Mouse (Mus musculus) cerebellum, postnatal 25 days (tissue): ENCODE results near the gene Sec1.

ENCODE experiments used
- DNase-seq, 2 experiments: peaks; one replicate each; pipeline ENCODE4 v3.0.0; 2021; ENCODE audit warnings: mixed read lengths in 2 of 2

The Sec1 gene

GRCm38 (mm10) chr7:45693921-45694591 is at the start of gene Sec1:
Gene Sec1 (minus strand): TSS chr7:45694402.
- DNase-seq, result peak in 1 of 2 experiments; percentile 20

- peak; percentile 44 to 69 for DNase-seq
Observed at GRCm38 (mm10) chr7:45742338-45742737, 48.1 kb upstream of the Sec1 start.

GRCm38 (mm10) chr7:45741777-45742176 is 47.6 kb upstream of the Sec1 start:
- DNase-seq, result no peak

- no peak for DNase-seq
Observed at GRCm38 (mm10) chr7:45741308-45741707, 47.1 kb upstream of the Sec1 start.

- no peak for DNase-seq
Observed at GRCm38 (mm10) chr7:45739820-45740219, 45.6 kb upstream of the Sec1 start.

- peak; percentile 82 to 91 for DNase-seq
Observed at GRCm38 (mm10) chr7:45739162-45739763, 45.1 kb upstream of the Sec1 start.

- no peak for DNase-seq
Observed at GRCm38 (mm10) chr7:45733477-45733876, 39.3 kb upstream of the Sec1 start.

- DNase-seq, result no peak
Observed at GRCm38 (mm10) chr7:45730727-45731431, 36.7 kb upstream of the Sec1 start.

GRCm38 (mm10) chr7:45727625-45728024 is 33.4 kb upstream of the Sec1 start:
- no peak for DNase-seq

- DNase-seq, result no peak
Observed at GRCm38 (mm10) chr7:45726419-45726818, 32.2 kb upstream of the Sec1 start.

GRCm38 (mm10) chr7:45725713-45726112 is 31.5 kb upstream of the Sec1 start, which contains the start of gene Spaca4:
Gene Spaca4 (minus strand): TSS chr7:45725813.
- DNase-seq, result no peak

- DNase-seq, result no peak
Observed at GRCm38 (mm10) chr7:45725151-45725550, 30.9 kb upstream of the Sec1 start.

GRCm38 (mm10) chr7:45723781-45724180 is 29.6 kb upstream of the Sec1 start:
- no peak for DNase-seq

- no peak for DNase-seq
Observed at GRCm38 (mm10) chr7:45723301-45723700, 29.1 kb upstream of the Sec1 start.

GRCm38 (mm10) chr7:45722348-45722713 is 28.1 kb upstream of the Sec1 start:
- peak; percentile 60 to 73 for DNase-seq

- DNase-seq, result peak in 1 of 2 experiments; percentile 35
Observed at GRCm38 (mm10) chr7:45721642-45722347, 27.6 kb upstream of the Sec1 start.

- DNase-seq, result no peak
Observed at GRCm38 (mm10) chr7:45721234-45721571, 27.0 kb upstream of the Sec1 start.

GRCm38 (mm10) chr7:45720413-45721233 is 26.4 kb upstream of the Sec1 start, which contains the start of gene Fam83e:
Gene Fam83e (plus strand): TSS chr7:45721212.
- DNase-seq, result no peak

GRCm38 (mm10) chr7:45719738-45720412 is 25.7 kb upstream of the Sec1 start:
- DNase-seq, result no peak

- no peak for DNase-seq
Observed at GRCm38 (mm10) chr7:45719180-45719579, 25.0 kb upstream of the Sec1 start.

- no peak for DNase-seq
Observed at GRCm38 (mm10) chr7:45718331-45718730, 24.1 kb upstream of the Sec1 start.

GRCm38 (mm10) chr7:45717918-45718297 is 23.7 kb upstream of the Sec1 start, which contains the start of gene Sphk2:
Gene Sphk2 (minus strand): TSS chr7:45718002.
- peak; percentile 99 for DNase-seq
